Mouse (Mus musculus) gastrocnemius, postnatal 10 days (tissue): ENCODE results near the gene Slc4a7. TPM values are rescaled to one million over a fixed set of nuclear protein-coding genes. Genes with fewer than 3 reads are reported as not detected.

Experiments
- DNase-seq: peaks from one replicate; pipeline ENCODE4 v3.0.0; 2021; ENCODE audit warnings: mixed read lengths
- long read RNA-seq, 2 experiments: library from polyadenylated mRNA; stranded (forward); transcript quantifications; one replicate each; pipeline ENCODE4 v2.0.0; 2021
- total RNA-seq, 2 experiments: library from RNA; stranded (reverse); gene quantifications; 2 replicates each; pipeline ENCODE4 v1.2.3; 2021

The Slc4a7 gene
- total RNA-seq: 10 to 100 TPM; 11.7 to 13.2 TPM
- long read RNA-seq, experiment 1, full-length matches to known transcripts: 1 of 4 reads
- long read RNA-seq, experiment 1, partial matches to known transcripts: 0 of 4 reads
- long read RNA-seq, experiment 1, other reads (novel, unspliced or antisense): 3 of 4 reads
- long read RNA-seq, experiment 2, partial matches to known transcripts: 0 of 1 reads
- long read RNA-seq, experiment 2, other reads (novel, unspliced or antisense): 1 of 1 reads

GRCm38 (mm10) chr14:14701710-14702329 lies at the start of gene Slc4a7:
TSS of gene Slc4a7 (plus strand) at chr14:14702279.
- no peak for DNase-seq

GRCm38 (mm10) chr14:14670597-14670996 lies 31.5 kb upstream of the Slc4a7 start:
- no peak for DNase-seq

- DNase-seq: no peak
Observed at GRCm38 (mm10) chr14:14681611-14682010, 20.5 kb upstream of the Slc4a7 start.

GRCm38 (mm10) chr14:14684771-14685170 lies 17.3 kb upstream of the Slc4a7 start:
- no peak for DNase-seq

- DNase-seq: peak; percentile 3
Observed at GRCm38 (mm10) chr14:14686101-14686551, 16.0 kb upstream of the Slc4a7 start.

- no peak for DNase-seq
Observed at GRCm38 (mm10) chr14:14687258-14687890, 14.7 kb upstream of the Slc4a7 start.

- peak; percentile 87 for DNase-seq
Observed at GRCm38 (mm10) chr14:14702399-14703345, 593 bp downstream of the Slc4a7 start.

GRCm38 (mm10) chr14:14703346-14703871 lies 1.3 kb downstream of the Slc4a7 start:
- peak; percentile 65 for DNase-seq

GRCm38 (mm10) chr14:14704651-14705050 lies 2.6 kb downstream of the Slc4a7 start:
- no peak for DNase-seq

GRCm38 (mm10) chr14:14705126-14705525 lies 3.0 kb downstream of the Slc4a7 start:
- no peak for DNase-seq

GRCm38 (mm10) chr14:14706381-14706780 lies 4.3 kb downstream of the Slc4a7 start:
- no peak for DNase-seq

- DNase-seq: no peak
Observed at GRCm38 (mm10) chr14:14707061-14707460, 5.0 kb downstream of the Slc4a7 start.

GRCm38 (mm10) chr14:14709021-14709420 lies 6.9 kb downstream of the Slc4a7 start:
- DNase-seq: no peak

- DNase-seq: no peak
Observed at GRCm38 (mm10) chr14:14714130-14714529, 12.1 kb downstream of the Slc4a7 start.

- no peak for DNase-seq
Observed at GRCm38 (mm10) chr14:14715794-14716193, 13.7 kb downstream of the Slc4a7 start.

- DNase-seq: no peak
Observed at GRCm38 (mm10) chr14:14716843-14717242, 14.8 kb downstream of the Slc4a7 start.

GRCm38 (mm10) chr14:14718556-14718955 lies 16.5 kb downstream of the Slc4a7 start:
- no peak for DNase-seq

- no peak for DNase-seq
Observed at GRCm38 (mm10) chr14:14781169-14781568, 79.1 kb downstream of the Slc4a7 start.

- DNase-seq: no peak
Observed at GRCm38 (mm10) chr14:14784223-14784622, 82.1 kb downstream of the Slc4a7 start.

GRCm38 (mm10) chr14:14786979-14787378 lies 84.9 kb downstream of the Slc4a7 start:
- DNase-seq: no peak

GRCm38 (mm10) chr14:14789840-14790470 lies 87.9 kb downstream of the Slc4a7 start:
- DNase-seq: no peak

GRCm38 (mm10) chr14:14799861-14800260 lies 97.8 kb downstream of the Slc4a7 start:
- DNase-seq: no peak
